ENCODE assay signal across 9 mouse cellular contexts in genomic region chr1:87568398-87568797, GRCm38 (mm10). TPM values are rescaled to one million over a fixed set of nuclear protein-coding genes. Genes with fewer than 3 reads are reported as not detected.
A peak's percentile ranks its signal among the peaks of the same experiment; 100 is the strongest.
DNase-seq lines count a peak whose midpoint lies in the region; ATAC-seq and TF ChIP-seq lines count a peak whose summit lies in the region.
"Had no signal": no experiment of that assay in that cellular context is flagged by ENCODE, and none has a peak within 500 bp of the region (broad histone marks: within the 10 kb centered on the region; RNA-seq: fewer than 3 reads in every experiment).

No protein-coding gene starts in this region.

- TF ChIP-seq EP300 in lung, postnatal 0 days (IDR thresholded peaks at IDR 0.05), result no peak

- no peak overlapping the region for H3K4me2 ChIP-seq in lung, postnatal 0 days (replicated peaks; ENCODE audit: low read depth, low read length)
- H3K4me2 ChIP-seq: neural tube, embryonic 13.5 days had no signal

- no peak overlapping the region for H3K4me3 ChIP-seq in lung, postnatal 0 days (ENCODE audit: low read depth, low read length)
- H3K4me3 ChIP-seq: neural tube, embryonic 13.5 days had no signal

- ATAC-seq in lung, postnatal 0 days, result no peak

- H3K36me3 ChIP-seq in lung, postnatal 0 days (ENCODE audit: insufficient read depth, low read length), result no peaks in the 10 kb centered on the region
- H3K36me3 ChIP-seq: neural tube, embryonic 13.5 days had no signal

- no peak overlapping the region for H3K9ac ChIP-seq in lung, postnatal 0 days (replicated peaks; ENCODE audit: low read depth)
- H3K9ac ChIP-seq: neural tube, embryonic 13.5 days had no signal

- no peak overlapping the region for H3K27ac ChIP-seq in lung, postnatal 0 days (ENCODE audit: low read length)
- H3K27ac ChIP-seq: neural tube, embryonic 13.5 days had no signal

- 32% methylated on average over 6 of the region's 6 CpGs for WGBS in lung, postnatal 0 days

- no peaks in the 10 kb centered on the region; the same call in 1 of the 2 replicates for H3K4me1 ChIP-seq in lung, postnatal 0 days (ENCODE audit: insufficient read depth, low read depth, low read length)

- TF ChIP-seq CTCF in lung, postnatal 0 days (IDR thresholded peaks at IDR 0.05), result peak; percentile 67

- peak; percentile 34 to 37 for DNase-seq in cerebellum, postnatal 14 days
- DNase-seq in cerebellum, adult 8-10 months, result no peak
- DNase-seq in urinary bladder, postnatal 14 days (ENCODE audit: low spot score), result peak; percentile 11
- no peak for DNase-seq in urinary bladder, postnatal 4 days (ENCODE audit: low spot score in 2 of 2)
- DNase-seq in lung, postnatal 0 days (ENCODE audit: low spot score), result no peak
- peak; percentile 53 for DNase-seq in thymus, postnatal 14 days
- no peak for DNase-seq in layer of hippocampus, postnatal 14 days (ENCODE audit: low spot score in 2 of 2)
- DNase-seq in urinary bladder, adult 18-20 months (ENCODE audit: low spot score in 2 of 2), result no peak

- H3K9me3 ChIP-seq in lung, postnatal 0 days (ENCODE audit: low read length), result no peaks in the 10 kb centered on the region

- H3K27me3 ChIP-seq in lung, postnatal 0 days (replicated peaks; ENCODE audit: insufficient read depth, low read length), result no peaks in the 10 kb centered on the region

RNA-seq across cellular contexts. Expression of gene Ngef, which starts 5.3 kb away (rescaled TPM):
- 3.8 and 5.9 TPM in 2 replicates for polyA plus RNA-seq in lung, postnatal 0 days (2015; fragmentation: Nextera tagmentation; extraction: Ambion mirVana)
- 10 to 100 TPM; 60.3 to 71.2 TPM for total RNA-seq in layer of hippocampus, postnatal 14 days (2021)

RNA-seq across cellular contexts. Expression of gene Inpp5d, which starts 51.7 kb away (rescaled TPM):
- polyA plus RNA-seq in lung, postnatal 0 days (2015; fragmentation: Nextera tagmentation; extraction: Ambion mirVana), result 13.5 and 13.6 TPM in 2 replicates
- total RNA-seq in layer of hippocampus, postnatal 14 days (2021), result 10 to 100 TPM; 21.0 to 21.3 TPM

RNA-seq across cellular contexts. Expression of gene Neu2, which starts 58.7 kb away (rescaled TPM):
- 2.9 and 4.8 TPM in 2 replicates for polyA plus RNA-seq in lung, postnatal 0 days (2015; fragmentation: Nextera tagmentation; extraction: Ambion mirVana)
- total RNA-seq in layer of hippocampus, postnatal 14 days (2021), result under 1 TPM in 1 of 2 experiments, not detected in 1; 0.30 TPM

Comparison
In these comparisons a context has a peak if more than half of its experiments do, and no peak if none do; other contexts are left out.
1. DNase-seq: peak in cerebellum, postnatal 14 days (2 of 2), urinary bladder, postnatal 14 days (single experiment) and thymus, postnatal 14 days (single experiment); none in cerebellum, adult 8-10 months (single experiment), urinary bladder, postnatal 4 days (0 of 2), lung, postnatal 0 days (single experiment), layer of hippocampus, postnatal 14 days (0 of 2) and urinary bladder, adult 18-20 months (0 of 2).